Mouse (Mus musculus) heart, adult 2 months (tissue): ENCODE data around the gene Olfr317.

ENCODE experiments used
- CTCF ChIP-seq: fragments of 200-600 bp; IDR thresholded peaks from 2 replicates; pipeline ENCODE4 v1.8.1; 2022; ENCODE audit warnings: antibody characterized with exemption, mild to moderate bottlenecking, moderate library complexity
- POLR2A ChIP-seq: fragments of 200-500 bp; IDR thresholded peaks from 2 replicates; pipeline ENCODE4 v1.6.1; 2011; ENCODE audit warnings: mild to moderate bottlenecking, low read depth, low read length, control low read depth; ENCODE audit not compliant: insufficient read depth

GRCm38 (mm10) chr11:58709086-58709485 is 29.9 kb downstream of the Olfr317 start:
- TF ChIP-seq CTCF (no peak), POLR2A (no peak)
